Mouse (Mus musculus) liver, embryonic 13.5 days (tissue): ENCODE results near the gene Rbm18. TPM values are rescaled to one million over a fixed set of nuclear protein-coding genes. Genes with fewer than 3 reads are reported as not detected.
A peak's percentile ranks its signal among the peaks of the same experiment; 100 is the strongest.
"Not testable (repeated sequence)": the region's sequence is repeated elsewhere in the genome, so short reads cannot be mapped to it uniquely, and the experiment has no call there.

Experiments used
- ATAC-seq: fragments of 200-750 bp; cut with Nextera tagmentation; 2 replicates; pipeline ENCODE4 v1.8.0; 2017; ENCODE audit warnings: low read depth, mild to moderate bottlenecking, moderate number of reproducible peaks, moderate library complexity
- DNase-seq: peaks from one replicate; pipeline ENCODE4 v3.0.0; 2022
- H3K27ac ChIP-seq: fragments of 300-500 bp; sonication (generic); 2 replicates; pipeline ENCODE4 v1.5.1; 2015; ENCODE audit warnings: moderate library complexity, mild to moderate bottlenecking, inconsistent platforms
- H3K27me3 ChIP-seq: fragments of 300-500 bp; sonication (generic); 2 replicates; pipeline ENCODE4 v1.6.1; 2015; ENCODE audit warnings: mild to moderate bottlenecking, inconsistent platforms
- H3K36me3 ChIP-seq: fragments of 300-500 bp; sonication (generic); 2 replicates; pipeline ENCODE4 v1.6.1; 2015; ENCODE audit warnings: mild to moderate bottlenecking, inconsistent platforms
- H3K4me1 ChIP-seq: fragments of 300-500 bp; sonication (generic); replicated peaks from 2 replicates; pipeline ENCODE4 v1.6.1; 2015; ENCODE audit warnings: inconsistent platforms
- H3K4me2 ChIP-seq: fragments of 300-500 bp; sonication (generic); 2 replicates; pipeline ENCODE4 v1.6.1; 2015; ENCODE audit warnings: inconsistent platforms, mild to moderate bottlenecking, moderate library complexity
- H3K4me3 ChIP-seq: fragments of 300-500 bp; sonication (generic); replicated peaks from 2 replicates; pipeline ENCODE4 v1.5.1; 2015; ENCODE audit warnings: mild to moderate bottlenecking, inconsistent platforms
- H3K9ac ChIP-seq: fragments of 300-500 bp; sonication (generic); 2 replicates; pipeline ENCODE4 v1.6.1; 2015; ENCODE audit warnings: mild to moderate bottlenecking, inconsistent platforms
- H3K9me3 ChIP-seq: fragments of 300-500 bp; sonication (generic); replicated peaks from 2 replicates; pipeline ENCODE4 v1.6.1; 2016; ENCODE audit warnings: inconsistent platforms
- WGBS: fragments of 180-500 bp; shearing (Covaris S2); methylation state at CpG from one replicate; pipeline ENCODE4 v1.1.7; 2015; ENCODE audit not compliant: insufficient replicate concordance; 5-methylcytosine and 5-hydroxymethylcytosine counted together
- polyA plus RNA-seq: library from polyadenylated mRNA; unstranded; fragments of >200 nt; fragmentation: Nextera tagmentation; extraction: Ambion mirVana; gene quantifications from 2 replicates; pipeline ENCODE4 v1.2.1, GENCODE M21; 2015

The Rbm18 gene
- 23.6 and 27.2 TPM in 2 replicates for polyA plus RNA-seq

GRCm38 (mm10) chr2:36136300-36136941 lies at the start of gene Rbm18, which contains the start of gene Mrrf:
TSS of gene Rbm18 (minus strand) at chr2:36136773.
TSS of gene Mrrf (plus strand) at chr2:36136389.
- peak within 1 kb of the TSS; percentile 83 for H3K4me3 ChIP-seq
- peaks cover 36% of the 10 kb centered on the region for H3K4me1 ChIP-seq
- DNase-seq (peak; percentile 88), ATAC-seq (peak; percentile 94)
- peak within 1 kb of the TSS; percentile 75 for H3K4me2 ChIP-seq
- peak within 1 kb of the TSS; percentile 88 for H3K27ac ChIP-seq
- H3K9ac ChIP-seq, result peak within 1 kb of the TSS; percentile 86
- no peaks in the 10 kb centered on the region for H3K27me3 ChIP-seq
- H3K9me3 ChIP-seq, result no peaks in the 10 kb centered on the region
- under 1% methylated on average over 50 of the region's 50 CpGs for WGBS
- H3K36me3 ChIP-seq, result peaks cover 34% of the 10 kb centered on the region

- Histone ChIP-seq H3K27ac (0 out of 2 replicates have a peak overlapping the region, but pooled peaks have one; percentile 29), H3K9ac (no peak overlapping the region), H3K27me3 (no peaks in the 10 kb centered on the region), H3K4me1 (peaks cover 32% of the 10 kb centered on the region), H3K9me3 (no peaks in the 10 kb centered on the region), H3K4me3 (no peak overlapping the region), H3K36me3 (peaks cover 12% of the 10 kb centered on the region; the same call in 1 of the 2 replicates), H3K4me2 (no peak overlapping the region)
- WGBS, result 71% methylated on average over 6 of the region's 6 CpGs
- no peak for DNase-seq
- no peak for ATAC-seq
These were observed 48.3 kb upstream of the Rbm18 start for GRCm38 (mm10) chr2:36184876-36185275.

DNA sequence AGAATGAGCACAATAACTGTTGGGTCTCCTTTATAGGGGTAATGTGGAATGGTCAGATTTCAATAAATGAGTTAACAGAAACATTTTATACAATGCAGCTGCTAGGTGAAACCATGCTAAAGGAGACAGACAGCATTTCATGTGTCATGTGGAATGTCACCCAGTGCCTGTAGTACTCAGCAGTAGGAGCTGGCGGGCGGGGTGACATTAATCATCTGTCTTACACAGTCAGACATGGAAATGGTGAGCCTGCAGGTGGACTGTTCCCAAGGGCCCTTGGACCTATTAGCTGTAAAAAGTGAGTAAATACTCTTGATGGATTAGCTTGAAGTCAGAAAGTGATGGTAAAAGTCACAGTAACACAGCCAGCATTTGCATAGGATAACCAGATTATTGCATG lies 47.6 kb upstream of the Rbm18 start:
- no peaks in the 10 kb centered on the region for H3K9me3 ChIP-seq
- ATAC-seq, result peak; percentile 42; the same call in 1 of the 2 replicates
- H3K27ac ChIP-seq, result peak overlapping the region; percentile 29; the same call in 1 of the 2 replicates
- H3K9ac ChIP-seq, result peak overlapping the region; percentile 38; the same call in 1 of the 2 replicates
- no peaks in the 10 kb centered on the region for H3K27me3 ChIP-seq
- no peak for DNase-seq
- H3K4me3 ChIP-seq, result no peak overlapping the region
- 93% methylated on average over 2 of the region's 2 CpGs for WGBS
- no peak overlapping the region for H3K4me2 ChIP-seq
- peaks cover 32% of the 10 kb centered on the region for H3K4me1 ChIP-seq
- H3K36me3 ChIP-seq, result peaks cover 15% of the 10 kb centered on the region; the same call in 1 of the 2 replicates

GRCm38 (mm10) chr2:36183278-36183677 lies 46.7 kb upstream of the Rbm18 start:
- Histone ChIP-seq H3K9ac (no peak overlapping the region), H3K9me3 (no peaks in the 10 kb centered on the region), H3K4me3 (no peak overlapping the region), H3K4me2 (no peak overlapping the region), H3K27ac (peak overlapping the region; percentile 23; the same call in 1 of the 2 replicates), H3K4me1 (peaks cover 32% of the 10 kb centered on the region), H3K27me3 (no peaks in the 10 kb centered on the region), H3K36me3 (peaks cover 16% of the 10 kb centered on the region)
- no peak for DNase-seq
- WGBS, result 85% methylated on average over 2 of the region's 2 CpGs
- no peak for ATAC-seq

GRCm38 (mm10) chr2:36181587-36182368 lies 45.2 kb upstream of the Rbm18 start:
- DNase-seq, H3K27me3 ChIP-seq, H3K9me3 ChIP-seq, H3K9ac ChIP-seq, H3K27ac ChIP-seq: not testable (repeated sequence)
- Histone ChIP-seq H3K4me2 (peak overlapping the region; percentile 54), H3K4me3 (peak overlapping the region; percentile 48), H3K36me3 (peaks cover 28% of the 10 kb centered on the region), H3K4me1 (peaks cover 30% of the 10 kb centered on the region)
- ATAC-seq, result peak; percentile 72
- 73% methylated on average over 4 of the region's 4 CpGs for WGBS

GRCm38 (mm10) chr2:36179487-36179886 lies 42.9 kb upstream of the Rbm18 start:
- Histone ChIP-seq H3K9ac (no peak overlapping the region), H3K9me3 (no peaks in the 10 kb centered on the region), H3K4me3 (no peak overlapping the region), H3K27ac (peak overlapping the region; percentile 38; the same call in 1 of the 2 replicates), H3K27me3 (no peaks in the 10 kb centered on the region), H3K4me1 (peaks cover 26% of the 10 kb centered on the region), H3K4me2 (no peak overlapping the region), H3K36me3 (peaks cover 37% of the 10 kb centered on the region)
- DNase-seq, result no peak
- no peak for ATAC-seq
- 70% methylated on average over 3 of the region's 3 CpGs for WGBS

- 80% methylated on average over 3 of the region's 3 CpGs for WGBS
- no peak overlapping the region for H3K4me3 ChIP-seq
- H3K36me3 ChIP-seq, result peaks cover 17% of the 10 kb centered on the region
- H3K9me3 ChIP-seq, result no peaks in the 10 kb centered on the region
- DNase-seq, result no peak
- no peak overlapping the region for H3K9ac ChIP-seq
- peak overlapping the region; percentile 3; the same call in 1 of the 2 replicates for H3K27ac ChIP-seq
- no peaks in the 10 kb centered on the region for H3K27me3 ChIP-seq
- no peak for ATAC-seq
- no peak overlapping the region for H3K4me2 ChIP-seq
- H3K4me1 ChIP-seq, result peaks cover under 1% of the 10 kb centered on the region; the same call in 1 of the 2 replicates
These were observed 36.0 kb upstream of the Rbm18 start for GRCm38 (mm10) chr2:36172574-36172973.

DNA sequence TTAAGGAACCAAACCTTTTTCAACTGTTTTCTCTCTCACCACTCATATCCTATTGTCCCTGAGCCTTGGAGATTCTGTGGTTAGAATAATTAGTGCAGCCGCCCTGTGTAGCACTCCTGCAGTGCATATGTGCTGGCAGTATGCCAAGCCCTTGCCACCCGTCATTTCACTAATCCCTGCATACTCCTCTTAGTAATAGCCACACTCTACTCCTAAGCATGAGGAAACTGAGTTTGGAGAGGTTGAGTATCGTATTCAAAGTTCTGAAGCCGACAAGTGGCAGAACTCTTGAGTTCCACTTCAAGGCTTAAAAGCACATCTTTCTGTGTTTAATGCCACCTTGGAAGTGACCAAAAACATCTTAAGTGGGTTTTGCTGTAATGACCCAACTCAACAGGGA lies 35.6 kb upstream of the Rbm18 start:
- ATAC-seq (no peak), DNase-seq (no peak)
- Histone ChIP-seq H3K27me3 (no peaks in the 10 kb centered on the region), H3K4me2 (no peak overlapping the region), H3K4me1 (peaks cover 5% of the 10 kb centered on the region), H3K4me3 (no peak overlapping the region), H3K9ac (no peak overlapping the region), H3K36me3 (peaks cover 13% of the 10 kb centered on the region), H3K9me3 (no peaks in the 10 kb centered on the region), H3K27ac (peak overlapping the region; percentile 3; the same call in 1 of the 2 replicates)
- WGBS, result 77% methylated on average over 4 of the region's 4 CpGs

- Histone ChIP-seq H3K36me3 (peaks cover 9% of the 10 kb centered on the region; the same call in 1 of the 2 replicates), H3K9me3 (no peaks in the 10 kb centered on the region), H3K27ac (no peak overlapping the region), H3K27me3 (no peaks in the 10 kb centered on the region), H3K9ac (no peak overlapping the region), H3K4me3 (no peak overlapping the region), H3K4me1 (peaks cover 11% of the 10 kb centered on the region), H3K4me2 (no peak overlapping the region)
- WGBS, result 73% methylated on average over 4 of the region's 4 CpGs
- DNase-seq (no peak), ATAC-seq (no peak)
These were observed 32.6 kb upstream of the Rbm18 start for GRCm38 (mm10) chr2:36169176-36169575.

DNA sequence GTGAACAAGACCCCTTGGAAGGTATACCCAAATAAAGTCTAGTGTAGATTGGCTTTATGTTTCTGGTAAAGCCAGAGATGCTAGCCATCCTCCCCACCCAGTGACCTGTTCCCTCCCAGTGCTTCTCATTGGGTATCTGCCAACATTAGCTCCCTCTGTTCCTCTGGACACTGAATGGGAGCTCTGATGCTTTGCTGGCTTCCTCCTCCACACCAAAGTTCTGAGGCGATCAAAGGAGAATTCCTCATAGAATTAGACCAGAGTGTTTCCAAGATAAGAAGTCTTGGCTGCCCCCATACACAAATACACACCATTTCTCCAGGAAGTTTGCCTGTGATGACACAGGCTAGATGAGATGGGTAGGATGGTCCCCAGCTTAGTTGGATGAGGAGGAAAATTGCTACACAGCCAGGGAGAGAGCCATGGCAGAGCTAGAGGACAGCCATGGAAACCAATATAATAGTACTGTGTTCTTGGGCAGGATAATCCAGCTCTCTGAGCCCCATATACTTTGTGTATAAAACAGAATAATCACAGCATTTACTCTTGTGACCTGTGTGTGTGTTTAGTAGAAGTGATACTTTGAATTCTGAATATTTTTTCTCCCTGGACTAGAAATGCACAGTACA lies 31.5 kb upstream of the Rbm18 start:
- DNase-seq (no peak), ATAC-seq (no peak)
- Histone ChIP-seq H3K9ac (no peak overlapping the region), H3K36me3 (peaks cover 12% of the 10 kb centered on the region; the same call in 1 of the 2 replicates), H3K4me1 (peaks cover 11% of the 10 kb centered on the region), H3K4me2 (no peak overlapping the region), H3K9me3 (no peaks in the 10 kb centered on the region), H3K4me3 (no peak overlapping the region), H3K27ac (no peak overlapping the region), H3K27me3 (no peaks in the 10 kb centered on the region)
- WGBS, result 75% methylated on average over 1 of the region's 1 CpGs

DNA sequence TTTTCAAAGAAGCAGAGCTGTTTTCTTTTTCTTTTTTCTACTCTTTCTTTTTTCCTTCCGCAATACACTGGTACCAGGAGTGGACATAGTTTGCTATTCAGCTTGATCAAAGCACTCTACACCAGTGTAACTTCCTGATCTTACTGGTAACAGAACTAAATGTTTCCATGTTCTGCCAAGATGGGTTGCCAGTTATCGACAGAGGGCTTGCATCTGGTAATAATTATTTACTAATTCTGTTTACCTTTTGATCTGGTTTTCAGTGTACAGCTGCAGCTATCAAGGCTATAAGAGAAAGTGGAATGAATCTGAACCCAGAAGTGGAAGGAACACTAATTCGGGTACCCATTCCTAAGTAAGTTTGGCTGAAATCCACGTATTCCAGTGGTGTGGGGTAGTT lies 22.8 kb upstream of the Rbm18 start:
- WGBS, result 82% methylated on average over 4 of the region's 4 CpGs
- Histone ChIP-seq H3K27ac (no peak overlapping the region), H3K36me3 (peaks cover 38% of the 10 kb centered on the region), H3K27me3 (no peaks in the 10 kb centered on the region), H3K9ac (no peak overlapping the region), H3K4me3 (no peak overlapping the region), H3K4me2 (no peak overlapping the region), H3K9me3 (no peaks in the 10 kb centered on the region), H3K4me1 (no peaks in the 10 kb centered on the region)
- ATAC-seq (no peak), DNase-seq (no peak)
